Mouse (Mus musculus): ENCODE results near the gene Klc2.

GRCm38 (mm10) chr19:5068570-5069234 lies 49.7 kb downstream of the Klc2 start:
- TF ChIP-seq TAL1 (IDR thresholded peaks at IDR 0.05; ENCODE audit: low read length) (no peak), GATA1 (IDR thresholded peaks at IDR 0.05; ENCODE audit: low read length) (no peak)
